Mouse (Mus musculus) R1 (cell line): ENCODE measurements at regions not wholly inside any gene's neighbourhood (a gene's known extent, or its start where the extent isn't known, plus 50 kb on each side); places are given as distances from the start of the nearest gene placed in this dataset.
"Not testable (repeated sequence)": the region's sequence is repeated elsewhere in the genome, so short reads cannot be mapped to it uniquely, and the experiment has no call there.

Source experiments
- DNase-seq: peaks from one replicate; pipeline ENCODE4 v3.0.0-alpha.2; 2018; ENCODE audit warnings: low read depth, low spot score

DNA sequence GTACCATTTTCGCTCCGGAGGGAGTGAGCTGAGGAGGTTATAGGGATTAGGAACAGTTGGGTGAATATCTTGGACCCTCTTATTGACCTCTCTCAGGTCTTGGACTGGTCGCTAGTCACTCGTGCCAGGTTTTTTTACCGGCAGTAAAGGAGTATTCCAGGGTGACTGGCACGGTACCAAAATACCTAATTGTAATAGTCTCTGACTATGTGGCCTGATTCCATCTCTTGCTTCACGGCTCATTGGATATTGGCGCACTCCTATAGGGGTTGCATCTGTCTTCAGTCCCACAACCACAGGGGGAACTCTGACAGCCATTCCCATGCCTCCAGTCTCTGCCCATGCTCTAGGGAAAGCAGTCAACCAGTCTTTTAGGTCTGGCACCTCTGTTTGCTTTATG, 1008.4 kb downstream of the Cntnap5b start:
- not testable (repeated sequence) for DNase-seq

- peak; percentile 96 for DNase-seq
Observed at GRCm38 (mm10) chr1:100787766-100788165, 1015.2 kb downstream of the Cntnap5b start.

GRCm38 (mm10) chr1:100801041-100801440, 1028.5 kb downstream of the Cntnap5b start:
- no peak for DNase-seq
